Mouse (Mus musculus) right cerebral cortex, postnatal 25 days (tissue): ENCODE measurements around the gene Dip2c.

Experiments used
- DNase-seq: peaks from one replicate; pipeline ENCODE4 v3.0.0; 2022

The Dip2c gene

DNA sequence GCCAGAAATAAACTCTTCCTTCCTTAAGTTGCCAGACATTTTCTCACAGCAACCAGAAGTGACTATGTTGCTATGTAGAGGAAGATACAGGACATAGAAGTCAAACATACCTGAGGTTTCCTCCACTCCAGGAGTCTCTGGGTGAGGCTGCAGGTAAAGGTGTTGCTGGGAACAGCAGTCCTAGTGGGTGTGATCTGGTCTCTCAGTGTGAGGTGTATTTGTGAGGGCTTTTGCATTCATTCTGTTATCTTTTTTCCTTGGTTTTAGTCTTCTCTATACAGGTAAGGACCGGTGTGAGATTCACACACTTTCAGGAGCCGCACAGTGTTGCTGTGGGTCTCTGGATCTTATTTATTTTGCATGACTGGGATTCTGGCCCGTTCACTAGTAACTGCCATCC, 405.2 kb downstream of the Dip2c start:
- no peak for DNase-seq

DNA sequence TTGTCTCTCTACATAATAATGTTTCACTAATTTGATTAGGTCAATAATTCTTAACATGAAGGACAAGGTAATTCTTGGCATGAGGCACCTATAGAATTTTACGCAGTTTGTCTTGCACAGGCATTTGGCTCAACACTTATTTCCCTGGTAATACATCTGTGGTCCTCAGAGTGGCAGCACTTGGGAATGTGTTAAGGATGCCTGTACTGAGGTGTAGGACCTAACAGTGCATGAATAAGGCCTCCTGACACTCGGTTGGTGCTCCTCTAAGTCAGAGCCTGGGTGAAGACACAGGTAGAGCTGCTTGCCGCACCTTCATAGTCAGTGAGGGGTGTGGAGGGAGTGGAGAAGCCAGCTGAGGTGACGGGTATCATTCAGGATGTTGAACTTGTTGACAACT, 407.0 kb downstream of the Dip2c start:
- DNase-seq = no peak

DNA sequence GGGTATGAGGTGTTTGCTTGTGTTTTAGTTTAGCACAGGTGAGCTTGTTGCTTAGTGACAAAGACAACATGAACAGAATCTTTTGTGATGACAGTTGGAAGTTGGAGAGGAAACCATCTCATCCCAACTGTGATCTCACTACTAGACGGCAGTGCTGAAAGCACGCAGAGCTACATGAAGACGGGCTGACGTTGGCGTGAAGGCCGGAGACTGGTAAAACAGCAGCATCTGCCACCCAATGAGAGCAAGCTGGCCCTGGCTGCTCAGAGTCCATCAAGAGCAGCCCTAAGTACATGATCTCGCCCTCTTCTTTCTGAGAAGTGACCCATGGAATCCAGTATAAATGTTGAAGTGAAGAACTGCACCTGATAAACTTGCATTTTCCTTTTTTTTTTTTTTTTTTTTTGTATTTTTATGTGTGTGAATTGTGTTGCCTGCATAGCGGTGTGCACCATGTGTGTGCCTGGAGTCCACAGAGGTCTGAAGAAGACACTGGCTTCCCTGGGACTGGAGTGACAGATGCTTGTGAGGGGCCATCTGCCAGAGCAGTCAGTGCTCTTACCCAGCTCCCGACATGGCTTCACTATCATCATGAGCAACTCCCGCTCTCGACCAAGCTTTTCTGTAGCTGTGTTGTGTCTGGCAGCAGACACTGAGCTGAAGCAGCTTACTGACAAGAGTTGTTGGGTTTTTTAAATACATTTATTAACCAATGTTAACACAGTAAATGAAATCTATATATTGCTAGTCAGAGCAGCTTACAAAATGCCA, 408.0 kb downstream of the Dip2c start:
- DNase-seq = no peak

DNA sequence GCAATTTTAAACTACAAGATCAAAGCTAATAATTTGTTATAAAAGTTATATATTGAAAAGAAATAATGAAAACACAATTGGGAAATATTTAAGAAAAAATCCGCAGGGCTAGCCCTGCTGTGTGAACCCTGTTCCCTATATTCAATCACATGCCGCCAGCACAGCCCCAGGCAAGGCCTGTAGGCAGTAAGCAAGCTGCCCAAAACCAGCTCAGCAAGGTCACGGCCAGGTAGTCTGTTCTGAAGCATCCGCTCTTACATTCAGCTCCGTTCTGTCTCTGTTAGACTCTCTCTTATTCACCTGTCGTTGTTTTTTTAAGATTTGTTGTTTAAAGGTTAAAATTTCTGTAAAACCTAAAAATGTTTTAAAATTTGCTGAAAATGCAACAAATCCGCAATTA, 409.9 kb downstream of the Dip2c start:
- no peak for DNase-seq

DNA sequence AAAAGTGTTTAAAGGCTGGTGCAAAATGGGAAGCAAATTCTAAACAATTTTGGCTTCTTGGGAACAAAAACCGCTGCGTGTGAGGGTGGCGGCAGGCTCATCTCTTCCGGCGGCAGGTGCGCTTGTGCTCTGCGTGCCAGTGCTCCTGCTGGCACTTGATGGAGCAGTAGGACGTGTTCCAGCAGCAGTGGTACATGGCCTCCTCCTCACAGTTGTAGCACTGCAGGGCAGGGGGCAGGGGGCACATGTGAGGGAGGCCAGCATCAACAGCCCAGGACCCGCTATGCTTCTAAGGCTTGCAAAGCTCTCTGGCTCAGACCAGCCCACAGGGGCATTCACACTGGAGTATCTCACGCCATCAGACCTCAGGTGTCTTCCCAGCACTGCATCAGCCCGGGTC, 410.4 kb downstream of the Dip2c start:
- DNase-seq = no peak

DNA sequence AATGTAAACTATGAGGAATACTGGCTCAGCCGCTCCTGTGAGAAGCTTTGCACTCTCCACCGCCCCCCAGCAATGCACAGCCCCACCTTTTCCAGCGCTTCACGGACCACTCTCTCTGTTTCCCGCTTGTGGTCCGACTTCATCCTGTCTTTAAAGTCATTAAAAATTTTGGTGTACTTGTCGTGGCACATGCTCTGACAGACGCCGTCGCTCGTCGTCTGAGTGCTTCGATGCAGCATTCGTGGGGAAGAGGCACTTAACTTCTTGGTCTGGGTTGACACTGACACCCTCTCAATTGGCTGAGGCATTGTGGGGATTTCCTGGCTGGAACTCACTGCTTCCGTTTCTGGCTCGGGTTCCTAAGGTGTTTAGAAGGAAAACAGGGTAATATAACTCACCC, 413.0 kb downstream of the Dip2c start:
- DNase-seq = no peak

DNA sequence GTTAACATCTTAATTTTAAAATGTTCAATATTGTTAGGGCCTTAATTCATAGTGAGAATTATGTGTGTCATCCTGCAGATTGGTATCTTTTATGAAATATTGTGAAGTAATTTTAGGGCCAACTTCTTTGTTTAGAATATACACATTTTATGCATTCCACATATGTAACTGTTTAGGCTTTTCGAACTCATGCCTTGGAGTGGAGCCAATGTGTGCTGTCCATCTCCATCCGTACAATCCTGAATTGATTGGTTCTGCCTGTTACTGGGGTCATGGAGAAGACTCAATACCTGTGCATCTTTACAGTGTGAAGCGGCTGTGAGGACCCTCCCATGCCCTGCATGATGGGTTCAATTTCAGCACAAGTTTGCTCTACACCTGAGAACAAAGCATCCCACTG, 416.5 kb downstream of the Dip2c start:
- no peak for DNase-seq

DNA sequence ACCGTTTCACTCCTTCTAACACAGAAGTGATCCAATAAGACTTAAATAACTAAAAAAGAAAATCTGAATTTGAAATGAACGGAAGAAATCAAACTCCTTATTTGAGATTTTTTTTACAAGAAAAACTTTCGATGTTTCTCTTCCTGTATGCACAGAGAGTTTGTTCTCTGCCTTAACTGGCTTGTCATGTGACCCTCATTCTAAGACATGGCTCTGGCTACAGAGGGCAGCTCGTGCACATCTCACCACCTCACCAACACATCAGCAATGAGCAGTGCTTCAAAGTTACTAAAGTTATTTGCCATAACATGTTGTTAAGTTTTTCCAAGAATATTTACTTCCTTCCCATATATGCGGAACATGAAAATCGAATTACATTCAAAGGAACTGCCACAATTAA, 418.3 kb downstream of the Dip2c start:
- DNase-seq = no peak

DNA sequence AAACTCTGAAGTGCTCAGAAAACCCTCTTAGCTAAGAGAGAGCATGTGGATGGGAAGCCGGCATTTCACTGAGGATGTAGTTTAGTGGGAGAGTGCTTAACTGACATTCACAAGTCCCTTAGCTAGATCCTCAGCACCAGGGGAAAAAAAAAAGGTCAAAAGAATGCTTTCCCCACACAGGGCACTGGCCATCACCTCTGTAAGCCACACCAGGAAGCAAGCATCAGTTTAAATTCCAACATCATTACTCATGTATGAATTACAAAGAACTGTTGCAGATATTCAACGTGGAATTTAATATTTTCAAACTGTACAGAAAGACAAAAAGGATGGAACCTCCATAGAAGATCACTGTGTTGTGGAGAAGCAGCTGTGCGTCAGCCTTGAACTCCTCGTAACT, 419.1 kb downstream of the Dip2c start:
- DNase-seq = no peak

DNA sequence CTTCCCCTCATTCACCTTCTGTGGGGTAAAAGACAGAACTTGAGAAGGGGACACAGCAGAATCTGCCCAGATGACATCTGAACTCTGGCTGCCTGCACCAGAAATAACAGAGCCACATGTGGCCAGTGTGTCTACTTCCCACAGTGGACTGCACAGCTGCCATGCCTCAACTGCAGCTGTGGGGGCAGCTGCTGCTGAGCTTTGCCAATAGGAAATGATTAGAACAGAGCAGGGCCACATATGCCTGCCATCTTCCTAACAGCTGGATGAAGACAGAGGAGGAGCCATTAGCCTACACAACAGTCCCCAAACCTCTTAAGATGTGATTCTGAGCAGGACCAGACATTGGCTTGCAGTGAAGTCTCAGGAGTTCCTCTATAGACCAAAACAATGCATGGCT, 419.5 kb downstream of the Dip2c start:
- DNase-seq = no peak

DNA sequence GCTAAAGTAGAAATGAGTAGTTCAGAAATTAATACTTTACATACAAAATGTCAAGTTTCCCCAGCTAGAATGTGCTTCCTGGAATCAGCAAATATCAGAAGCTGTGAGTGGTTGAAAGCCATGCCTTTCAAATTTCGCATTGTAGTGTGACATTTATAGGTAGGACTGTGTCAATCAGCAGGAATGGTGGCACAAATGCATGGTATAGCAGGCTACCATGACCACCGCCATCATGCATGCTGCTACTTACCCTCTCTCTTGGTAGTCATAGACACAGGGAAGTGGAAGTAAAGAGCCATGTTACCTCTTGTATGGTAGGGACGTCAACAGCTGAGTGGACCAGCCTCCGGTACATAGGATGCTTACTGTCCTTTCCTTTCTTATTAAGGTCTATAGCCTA, 421.0 kb downstream of the Dip2c start:
- no peak for DNase-seq

DNA sequence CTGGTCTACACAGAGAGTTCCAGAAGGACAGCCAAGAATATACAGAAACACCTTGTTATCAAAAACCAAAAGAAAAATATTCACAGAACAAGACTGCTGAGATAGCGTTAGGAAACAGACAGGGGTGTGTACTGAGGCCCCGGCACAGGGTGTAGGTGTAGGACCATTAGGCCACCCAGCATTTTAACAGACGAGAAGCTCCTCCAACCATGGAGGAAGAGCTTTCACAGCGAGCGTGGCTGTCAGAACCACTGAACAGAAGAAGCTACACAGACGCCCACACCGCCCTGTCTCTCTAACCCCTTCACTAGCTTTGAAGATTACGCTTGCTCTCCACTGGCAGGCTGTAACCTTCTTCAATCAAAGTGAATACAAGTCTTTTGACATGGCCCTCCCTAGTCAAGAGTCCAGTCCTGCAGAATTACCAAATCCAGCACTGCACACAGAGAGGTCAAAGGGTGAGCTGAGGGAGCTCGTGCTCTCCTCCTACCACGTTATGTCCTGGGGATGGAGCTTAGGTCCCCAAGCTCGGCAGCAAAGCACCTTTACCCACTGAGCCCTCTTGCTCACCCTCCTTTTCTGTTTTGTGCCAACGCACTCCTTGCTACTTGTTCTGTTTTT, 426.4 kb downstream of the Dip2c start:
- no peak for DNase-seq

DNA sequence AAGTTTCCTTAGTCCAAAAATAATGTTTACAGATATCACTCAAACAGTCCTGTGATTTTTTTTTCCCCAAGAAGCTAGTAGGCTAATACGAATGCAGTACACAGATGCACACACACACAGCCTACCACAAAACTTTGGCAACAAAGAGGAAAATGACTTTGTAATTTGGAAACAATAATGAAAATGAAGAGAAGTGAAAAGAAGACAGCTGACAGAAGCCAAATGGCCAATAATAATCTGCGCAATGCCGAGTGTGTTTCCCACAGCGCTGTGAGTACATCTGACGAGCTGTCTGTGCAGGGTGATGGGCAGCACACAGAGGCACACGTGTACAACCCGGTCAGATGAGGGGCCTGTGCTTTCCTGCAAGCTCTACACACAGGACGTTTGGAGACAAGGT, 430.4 kb downstream of the Dip2c start:
- no peak for DNase-seq

DNA sequence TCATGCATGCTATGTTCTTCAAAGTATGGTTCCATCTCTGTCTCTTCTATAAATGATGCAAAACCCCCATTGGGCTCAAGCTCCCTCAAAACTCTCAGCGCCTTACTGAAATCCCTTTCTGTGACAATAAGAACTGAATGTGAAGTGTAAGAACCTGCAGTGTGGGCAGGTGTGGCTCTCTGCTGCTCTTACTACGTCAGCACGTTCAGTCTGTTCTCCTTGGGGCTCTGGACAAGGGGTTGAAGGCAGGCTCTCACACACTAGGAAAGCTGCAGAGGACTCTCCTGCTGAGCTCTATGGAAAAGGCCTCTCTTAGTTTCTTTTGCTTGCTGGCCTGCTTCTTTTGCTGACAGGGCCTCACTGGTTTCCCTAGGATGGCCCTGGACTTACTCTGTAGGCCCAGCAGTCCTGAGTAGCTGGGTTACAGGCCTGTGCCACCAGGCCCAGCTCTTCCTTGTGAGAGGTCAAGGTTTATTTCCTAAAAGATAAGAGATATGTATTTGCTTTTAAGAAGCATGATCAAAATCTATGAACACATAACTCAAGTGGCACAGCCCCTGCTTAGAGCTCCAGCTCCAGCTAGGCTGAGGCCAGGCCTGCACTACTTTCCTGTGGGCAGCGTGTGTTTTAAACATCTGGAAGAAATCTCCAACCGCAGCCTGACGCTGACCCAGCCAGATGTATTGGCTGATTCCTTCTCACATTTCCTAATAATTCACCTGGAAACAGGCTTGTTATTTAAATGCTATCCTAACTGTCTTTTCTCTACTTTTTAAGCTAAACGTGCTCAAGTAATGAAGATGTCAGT, 432.3 kb downstream of the Dip2c start:
- no peak for DNase-seq

DNA sequence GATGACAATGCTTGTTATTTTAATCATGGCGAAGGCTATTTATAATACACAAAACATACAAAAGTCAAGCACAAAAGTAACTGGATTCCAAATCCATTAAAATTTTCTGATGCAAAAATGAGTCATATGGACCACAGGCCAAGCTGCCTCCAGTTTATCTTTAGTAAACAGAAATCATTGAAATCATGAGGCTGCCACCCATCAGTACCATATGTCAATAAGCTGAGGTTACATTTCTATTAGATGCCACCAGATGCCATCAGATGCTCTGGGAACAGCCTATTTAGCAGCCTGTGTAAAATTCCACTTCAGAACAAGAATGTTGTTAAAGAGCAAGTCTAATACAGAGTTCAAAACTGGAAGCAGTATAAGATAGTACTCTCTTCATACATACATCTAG, 436.1 kb downstream of the Dip2c start:
- DNase-seq = no peak

DNA sequence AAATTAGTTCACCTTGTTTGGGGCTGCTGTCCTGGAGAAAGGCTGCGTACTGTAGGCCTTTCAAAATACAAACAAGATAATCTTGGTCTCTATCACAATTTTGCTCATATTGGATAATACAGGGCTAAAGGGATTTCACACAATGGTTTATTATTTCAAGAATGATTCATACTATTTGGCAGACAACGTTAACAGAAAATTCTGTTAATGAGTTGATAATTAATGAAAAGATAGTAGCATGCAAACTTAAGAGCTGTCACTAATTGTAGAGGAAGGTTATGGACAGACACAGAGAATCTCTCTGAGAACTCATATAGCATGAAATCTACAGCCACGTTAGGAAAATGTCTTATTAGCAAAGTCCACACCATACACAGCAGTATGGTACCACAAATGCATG, 436.6 kb downstream of the Dip2c start:
- no peak for DNase-seq

DNA sequence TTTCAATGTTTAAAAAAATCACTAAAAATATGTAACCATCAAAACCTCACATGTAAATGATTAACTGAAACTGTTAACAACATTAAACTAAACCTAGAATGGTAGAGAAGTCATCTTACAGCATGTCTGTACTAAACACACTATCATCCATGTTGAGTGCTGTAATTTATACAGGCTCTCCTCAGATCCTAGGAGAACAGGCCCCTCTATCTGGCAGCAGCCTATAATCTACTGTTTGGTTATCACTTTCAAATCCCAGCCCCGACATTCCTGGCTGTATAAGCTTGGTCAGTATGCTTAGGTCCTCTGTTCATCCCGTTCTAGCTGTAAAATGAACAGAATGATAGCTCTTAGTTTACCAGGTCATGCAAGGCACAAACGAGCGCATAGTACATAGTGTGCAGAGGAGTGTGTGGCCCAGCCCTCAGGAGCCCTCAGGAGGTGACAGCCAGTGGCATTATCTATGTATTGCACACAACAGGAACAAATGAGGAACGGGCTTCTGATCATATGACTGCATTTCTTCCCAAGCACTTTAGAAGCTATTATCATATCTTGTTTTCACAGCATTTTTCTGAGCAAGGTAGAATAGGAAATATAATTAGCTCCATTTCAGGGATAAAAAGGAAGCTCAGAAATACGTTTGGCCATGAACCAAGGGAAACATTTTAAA, 437.3 kb downstream of the Dip2c start:
- DNase-seq = no peak

DNA sequence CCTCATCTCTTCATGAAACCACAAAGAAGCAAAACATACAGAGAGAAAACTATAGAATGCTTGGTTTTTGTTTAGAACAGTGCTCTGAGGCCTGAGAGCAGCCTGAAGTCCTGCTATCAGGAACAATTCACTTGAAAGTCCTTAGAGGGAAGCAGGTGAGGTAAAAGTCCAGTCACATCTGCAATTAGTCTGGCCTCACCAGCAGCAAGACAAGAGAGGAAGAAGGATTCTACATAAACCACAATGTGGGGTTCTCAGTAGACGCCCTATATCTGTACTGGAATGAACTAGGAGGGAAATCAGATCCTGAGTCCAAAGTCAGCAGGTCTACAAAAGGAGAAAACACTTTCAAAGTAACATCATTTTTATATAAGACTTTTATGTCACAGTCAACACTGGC, 438.9 kb downstream of the Dip2c start:
- no peak for DNase-seq
